Comparison of ENCODE assay signal across 10 mouse cellular contexts in genomic region chr16:4897146-4897730, GRCm38 (mm10). TPM values are rescaled to one million over a fixed set of nuclear protein-coding genes. Genes with fewer than 3 reads are reported as not detected.
DNase-seq lines count a peak whose midpoint lies in the region; ATAC-seq and TF ChIP-seq lines count a peak whose summit lies in the region.
"Had no signal": no experiment of that assay in that cellular context is flagged by ENCODE, and none has a peak within 500 bp of the region (broad histone marks: within the 10 kb centered on the region; RNA-seq: fewer than 3 reads in every experiment).

No protein-coding gene starts in this region.

- TF ChIP-seq CTCF in hindbrain, postnatal 0 days (IDR thresholded peaks at IDR 0.05; ENCODE audit: low read depth): peak; percentile 37

- no peak overlapping the region for H3K27ac ChIP-seq in hindbrain, postnatal 0 days
- no peak overlapping the region for H3K27ac ChIP-seq in hindbrain, embryonic 16.5 days (ENCODE audit: low read depth, low read length)
- 0 out of 2 replicates have a peak overlapping the region, but pooled peaks have one; percentile 18 for H3K27ac ChIP-seq in brown adipose tissue, adult 24 weeks (replicated peaks; ENCODE audit: low read depth, low read length)
- peak overlapping the region; percentile 76 for H3K27ac ChIP-seq in liver, embryonic 15.5 days (replicated peaks)
- H3K27ac ChIP-seq: forebrain, embryonic 10.5 days; neural tube, embryonic 13.5 days had no signal

- no peaks in the 10 kb centered on the region for H3K36me3 ChIP-seq in hindbrain, postnatal 0 days (ENCODE audit: insufficient read depth, low read length)
- H3K36me3 ChIP-seq in hindbrain, embryonic 16.5 days (ENCODE audit: control insufficient read depth, insufficient read depth, low read length): no peaks in the 10 kb centered on the region
- no peaks in the 10 kb centered on the region for H3K36me3 ChIP-seq in liver, embryonic 15.5 days (replicated peaks)
- H3K36me3 ChIP-seq: neural tube, embryonic 13.5 days had no signal

- no peak for ATAC-seq in hindbrain, postnatal 0 days
- ATAC-seq in hindbrain, embryonic 16.5 days: no peak
- peak; percentile 39; the same call in 1 of the 2 replicates for ATAC-seq in liver, embryonic 15.5 days (ENCODE audit: insufficient read depth)

- H3K4me1 ChIP-seq in hindbrain, postnatal 0 days (ENCODE audit: insufficient read depth, low read length): no peaks in the 10 kb centered on the region
- H3K4me1 ChIP-seq in hindbrain, embryonic 16.5 days (ENCODE audit: control insufficient read depth, insufficient read depth, low read depth, low read length): peaks cover 7% of the 10 kb centered on the region
- peaks cover 33% of the 10 kb centered on the region for H3K4me1 ChIP-seq in brown adipose tissue, adult 24 weeks (ENCODE audit: control insufficient read depth, insufficient read depth, insufficient read length, low read length)
- H3K4me1 ChIP-seq in liver, embryonic 15.5 days (replicated peaks): peaks cover 58% of the 10 kb centered on the region

- WGBS in hindbrain, postnatal 0 days: 57% methylated on average over 7 of the region's 7 CpGs
- 62% methylated on average over 7 of the region's 7 CpGs for WGBS in hindbrain, embryonic 16.5 days
- 50% methylated on average over 7 of the region's 7 CpGs for WGBS in liver, embryonic 15.5 days (ENCODE audit: insufficient replicate concordance)

- H3K27me3 ChIP-seq in hindbrain, postnatal 0 days (ENCODE audit: insufficient read depth, low read length): no peaks in the 10 kb centered on the region
- no peaks in the 10 kb centered on the region for H3K27me3 ChIP-seq in hindbrain, embryonic 16.5 days (replicated peaks; ENCODE audit: control insufficient read depth, insufficient read depth, low read length)
- no peaks in the 10 kb centered on the region for H3K27me3 ChIP-seq in liver, embryonic 15.5 days
- H3K27me3 ChIP-seq: neural tube, embryonic 13.5 days had no signal

- no peaks in the 10 kb centered on the region for H3K9me3 ChIP-seq in hindbrain, postnatal 0 days (ENCODE audit: low read length)
- no peaks in the 10 kb centered on the region for H3K9me3 ChIP-seq in hindbrain, embryonic 16.5 days (ENCODE audit: control insufficient read depth, low read length)
- no peaks in the 10 kb centered on the region for H3K9me3 ChIP-seq in liver, embryonic 15.5 days (replicated peaks)
- H3K9me3 ChIP-seq: forebrain, embryonic 10.5 days; neural tube, embryonic 13.5 days had no signal

- H3K4me3 ChIP-seq in hindbrain, postnatal 0 days (ENCODE audit: low read length): no peak overlapping the region
- no peak overlapping the region for H3K4me3 ChIP-seq in hindbrain, embryonic 16.5 days (ENCODE audit: low read length)
- no peak overlapping the region for H3K4me3 ChIP-seq in brown adipose tissue, adult 24 weeks (ENCODE audit: insufficient read depth, low read depth, low read length)
- H3K4me3 ChIP-seq in liver, embryonic 15.5 days (replicated peaks): no peak overlapping the region
- H3K4me3 ChIP-seq: forebrain, embryonic 10.5 days; neural tube, embryonic 13.5 days had no signal

- DNase-seq in hindbrain, postnatal 0 days (ENCODE audit: low spot score): no peak
- DNase-seq in ES-CJ7 (ENCODE audit: low read depth, low spot score): peak; percentile 82
- DNase-seq in urinary bladder, adult 2 months (ENCODE audit: low spot score): no peak
- no peak for DNase-seq in spleen, postnatal 4 days (ENCODE audit: low spot score in 2 of 2)
- no peak for DNase-seq in right cerebral cortex, postnatal 4 days

- no peak overlapping the region for H3K4me2 ChIP-seq in hindbrain, postnatal 0 days (ENCODE audit: low read depth, low read length)
- H3K4me2 ChIP-seq in hindbrain, embryonic 16.5 days (ENCODE audit: low read length): no peak overlapping the region
- peak overlapping the region; percentile 52; the same call in 1 of the 2 replicates for H3K4me2 ChIP-seq in liver, embryonic 15.5 days
- H3K4me2 ChIP-seq: neural tube, embryonic 13.5 days had no signal

- no peak overlapping the region for H3K9ac ChIP-seq in hindbrain, postnatal 0 days (replicated peaks; ENCODE audit: low read length)
- no peak overlapping the region for H3K9ac ChIP-seq in hindbrain, embryonic 16.5 days (ENCODE audit: low read depth, low read length)
- no peak overlapping the region for H3K9ac ChIP-seq in liver, embryonic 15.5 days
- H3K9ac ChIP-seq: neural tube, embryonic 13.5 days had no signal

RNA-seq across cellular contexts. Expression of gene Mgrn1, which starts 11.2 kb away (rescaled TPM):
- total RNA-seq in hindbrain, postnatal 0 days (2014; rRNA removed): 217 and 235 TPM in 2 replicates
- polyA plus RNA-seq in hindbrain, postnatal 0 days (2015; fragmentation: Nextera tagmentation; extraction: Ambion mirVana): 123 and 126 TPM in 2 replicates
- 133 and 140 TPM in 2 replicates for polyA plus RNA-seq in hindbrain, embryonic 16.5 days (2015; fragmentation: Nextera tagmentation; extraction: Ambion mirVana)
- 50.6 and 52.6 TPM in 2 replicates for polyA plus RNA-seq in brown adipose tissue, adult 24 weeks (2012; ENCODE audit: insufficient read depth, insufficient read length, missing spikeins)
- 25.4 and 30.9 TPM in 2 replicates for polyA plus RNA-seq in liver, embryonic 15.5 days (2015; fragmentation: Nextera tagmentation; extraction: Ambion mirVana)
- polyA plus RNA-seq in urinary bladder, adult 2 months (2012; rRNA removed): 84.0 and 91.8 TPM in 2 replicates

RNA-seq across cellular contexts. Expression of gene Ubald1, which starts 17.1 kb away (rescaled TPM):
- 37.6 and 38.8 TPM in 2 replicates for total RNA-seq in hindbrain, postnatal 0 days (2014; rRNA removed)
- polyA plus RNA-seq in hindbrain, postnatal 0 days (2015; fragmentation: Nextera tagmentation; extraction: Ambion mirVana): 66.3 and 66.6 TPM in 2 replicates
- 55.2 and 73.2 TPM in 2 replicates for polyA plus RNA-seq in hindbrain, embryonic 16.5 days (2015; fragmentation: Nextera tagmentation; extraction: Ambion mirVana)
- polyA plus RNA-seq in brown adipose tissue, adult 24 weeks (2012; ENCODE audit: insufficient read depth, insufficient read length, missing spikeins): 14.2 and 16.7 TPM in 2 replicates
- polyA plus RNA-seq in liver, embryonic 15.5 days (2015; fragmentation: Nextera tagmentation; extraction: Ambion mirVana): 10.6 and 11.5 TPM in 2 replicates
- polyA plus RNA-seq in urinary bladder, adult 2 months (2012; rRNA removed): 21.5 and 41.1 TPM in 2 replicates

RNA-seq across cellular contexts. Expression of gene Nudt16l1, which starts 41.3 kb away (rescaled TPM):
- total RNA-seq in hindbrain, postnatal 0 days (2014; rRNA removed): 29.8 and 43.0 TPM in 2 replicates
- polyA plus RNA-seq in hindbrain, postnatal 0 days (2015; fragmentation: Nextera tagmentation; extraction: Ambion mirVana): 119 and 121 TPM in 2 replicates
- polyA plus RNA-seq in hindbrain, embryonic 16.5 days (2015; fragmentation: Nextera tagmentation; extraction: Ambion mirVana): 132 and 137 TPM in 2 replicates
- polyA plus RNA-seq in brown adipose tissue, adult 24 weeks (2012; ENCODE audit: insufficient read depth, insufficient read length, missing spikeins): 34.4 and 43.4 TPM in 2 replicates
- 49.0 and 50.2 TPM in 2 replicates for polyA plus RNA-seq in liver, embryonic 15.5 days (2015; fragmentation: Nextera tagmentation; extraction: Ambion mirVana)
- polyA plus RNA-seq in urinary bladder, adult 2 months (2012; rRNA removed): 59.9 and 64.6 TPM in 2 replicates

Comparison
In these comparisons a context has a peak if more than half of its experiments do, and no peak if none do; other contexts are left out.
1. H3K27ac ChIP-seq: peak in brown adipose tissue, adult 24 weeks (single experiment) and liver, embryonic 15.5 days (single experiment); none in hindbrain, postnatal 0 days (single experiment) and hindbrain, embryonic 16.5 days (single experiment).